Mouse (Mus musculus) hindbrain, embryonic 16.5 days (tissue): ENCODE results near the gene Trim34b. TPM values are rescaled to one million over a fixed set of nuclear protein-coding genes. Genes with fewer than 3 reads are reported as not detected.
A peak's percentile ranks its signal among the peaks of the same experiment; 100 is the strongest.
"Not testable (repeated sequence)": the region's sequence is repeated elsewhere in the genome, so short reads cannot be mapped to it uniquely, and the experiment has no call there.

Experiments used
- ATAC-seq: fragments of 200-750 bp; cut with Nextera tagmentation; 2 replicates; pipeline ENCODE4 v1.8.0; 2017; ENCODE audit warnings: moderate TSS enrichment, moderate library complexity
- H3K27ac ChIP-seq: fragments of 300-500 bp; sonication (generic); 2 replicates; pipeline ENCODE4 v1.5.1; 2014; ENCODE audit warnings: low read depth, mild to moderate bottlenecking, control low read depth, low read length, moderate library complexity
- H3K27me3 ChIP-seq: fragments of 300-500 bp; sonication (generic); replicated peaks from 2 replicates; pipeline ENCODE4 v1.6.1; 2014; ENCODE audit warnings: low read length; ENCODE audit not compliant: control insufficient read depth, insufficient read depth
- H3K36me3 ChIP-seq: fragments of 300-500 bp; sonication (generic); 2 replicates; pipeline ENCODE4 v1.6.1; 2014; ENCODE audit warnings: mild to moderate bottlenecking, low read length, moderate library complexity, mixed read lengths; ENCODE audit not compliant: control insufficient read depth, insufficient read depth
- H3K4me1 ChIP-seq: fragments of 300-500 bp; sonication (generic); 2 replicates; pipeline ENCODE4 v1.6.1; 2014; ENCODE audit warnings: low read depth, low read length; ENCODE audit not compliant: control insufficient read depth, insufficient read depth
- H3K4me2 ChIP-seq: fragments of 300-500 bp; sonication (generic); 2 replicates; pipeline ENCODE4 v1.6.1; 2014; ENCODE audit warnings: mild to moderate bottlenecking, low read length, control low read depth, moderate library complexity
- H3K4me3 ChIP-seq: fragments of 300-500 bp; sonication (generic); 2 replicates; pipeline ENCODE4 v1.5.1; 2014; ENCODE audit warnings: mild to moderate bottlenecking, low read length, control low read depth, moderate library complexity
- H3K9ac ChIP-seq: fragments of 300-500 bp; sonication (generic); 2 replicates; pipeline ENCODE4 v1.6.1; 2014; ENCODE audit warnings: low read depth, mild to moderate bottlenecking, control low read depth, low read length, moderate library complexity
- H3K9me3 ChIP-seq: fragments of 300-500 bp; sonication (generic); 2 replicates; pipeline ENCODE4 v1.6.1; 2014; ENCODE audit warnings: mild to moderate bottlenecking, low read length, moderate library complexity; ENCODE audit not compliant: control insufficient read depth
- WGBS: fragments of 180-500 bp; shearing (Covaris S2); extraction: QIAGEN DNeasy Blood & Tissue Kit; methylation state at CpG from one replicate; pipeline ENCODE4 v1.1.7; 2014; 5-methylcytosine and 5-hydroxymethylcytosine counted together
- polyA plus RNA-seq: library from polyadenylated mRNA; unstranded; fragments of >200 nt; fragmentation: Nextera tagmentation; extraction: Ambion mirVana; gene quantifications from 2 replicates; pipeline ENCODE4 v1.2.1, GENCODE M21; 2015

The Trim34b gene
- polyA plus RNA-seq, result not detected in 2 replicates

DNA sequence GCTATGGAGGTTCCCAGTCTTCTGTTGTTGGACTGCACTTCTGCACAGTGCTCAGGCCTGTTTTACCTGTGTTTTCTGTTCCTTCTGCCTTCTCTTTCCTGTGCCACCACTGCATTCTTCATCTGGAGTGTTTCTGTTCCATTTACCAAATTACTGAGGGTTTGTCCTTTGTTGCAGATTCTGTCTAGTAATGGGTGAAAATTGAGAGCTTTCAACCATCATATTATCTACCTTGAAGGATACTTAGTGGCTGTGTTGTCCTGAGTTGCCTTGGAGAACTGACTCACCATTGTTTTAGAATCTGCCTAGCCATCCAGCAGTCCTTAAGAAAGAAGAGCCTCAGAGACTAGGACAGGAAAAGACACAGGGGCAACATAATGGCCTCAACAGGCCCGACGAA is at the start of gene Trim34b:
TSS of gene Trim34b (plus strand) at position 301 of the 400 bp plus-strand sequence.
- WGBS, result 90% methylated on average over 2 of the region's 2 CpGs
- not testable (repeated sequence) for H3K27ac ChIP-seq, H3K9ac ChIP-seq, H3K4me3 ChIP-seq, H3K9me3 ChIP-seq, H3K36me3 ChIP-seq, ATAC-seq, H3K4me1 ChIP-seq, H3K4me2 ChIP-seq, H3K27me3 ChIP-seq

DNA sequence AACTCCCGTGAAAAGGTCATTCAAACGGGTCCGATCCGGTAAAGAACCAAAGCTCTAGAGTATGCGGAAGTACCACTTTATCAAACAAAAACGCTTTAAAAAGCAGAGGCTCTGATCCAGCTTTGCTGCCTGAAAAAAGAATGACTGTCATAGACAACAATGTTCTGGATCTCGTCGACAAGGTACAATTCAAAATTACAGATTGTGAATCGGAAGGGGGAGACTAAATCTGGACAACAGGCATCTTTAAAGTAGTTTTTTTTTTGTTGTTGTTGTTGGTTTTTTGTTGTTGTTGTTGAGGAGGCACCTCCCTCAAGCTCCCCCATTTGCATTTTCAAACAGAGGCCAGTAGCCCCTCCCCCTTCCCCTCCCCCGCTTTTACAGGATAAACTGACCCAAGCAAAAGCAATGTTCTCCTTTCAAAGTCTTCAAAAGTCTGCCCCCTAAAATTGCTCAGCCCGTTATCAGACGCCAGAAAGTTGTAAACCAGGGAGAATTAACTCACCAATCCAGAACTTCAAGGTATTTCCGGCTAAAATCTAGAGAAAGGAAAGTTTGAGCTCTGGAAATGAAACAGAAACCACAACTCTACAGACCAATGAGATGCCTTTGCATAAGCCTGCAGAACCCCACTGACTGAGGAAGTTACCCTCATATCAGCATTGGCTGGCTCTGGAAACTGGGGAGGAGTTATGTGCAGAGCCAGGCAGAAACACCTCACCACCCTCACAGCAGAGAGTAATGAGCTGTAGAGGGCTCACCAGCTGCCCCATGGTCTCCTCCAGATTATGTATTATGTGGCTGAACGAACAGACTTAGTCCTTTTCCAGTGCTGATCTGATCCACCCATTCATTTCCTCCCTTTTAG is 41.5 kb upstream of the Trim34b start, which contains the start of gene Trim5:
TSS of gene Trim5 (minus strand) at position 519 of the 868 bp plus-strand sequence.
- peak; percentile 58; the same call in 1 of the 2 replicates for ATAC-seq
- H3K4me2 ChIP-seq, result peak within 1 kb of the TSS; percentile 14; the same call in 1 of the 2 replicates
- 47% methylated on average over 14 of the region's 14 CpGs for WGBS

DNA sequence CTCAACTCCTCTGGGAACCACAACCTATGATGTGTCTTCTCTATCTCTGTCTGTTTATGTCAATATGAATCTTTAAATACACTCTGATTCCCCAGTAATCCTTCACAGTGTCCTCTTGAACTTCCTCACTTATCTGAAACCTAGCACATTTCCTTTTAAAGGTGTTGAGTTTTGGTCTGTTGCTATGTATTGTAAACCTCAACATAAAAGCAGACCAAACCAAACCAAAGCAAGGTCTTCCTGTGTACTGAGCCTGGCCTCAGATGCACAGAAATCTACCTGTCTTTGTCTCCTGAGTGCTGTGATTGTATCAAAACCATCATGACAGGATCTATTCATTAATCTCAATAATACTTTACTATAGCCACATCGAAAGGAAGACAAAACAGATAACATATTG is 38.6 kb upstream of the Trim34b start:
- Histone ChIP-seq H3K4me2 (no peak overlapping the region), H3K4me1 (no peaks in the 10 kb centered on the region), H3K27me3 (no peaks in the 10 kb centered on the region), H3K36me3 (no peaks in the 10 kb centered on the region), H3K9me3 (no peaks in the 10 kb centered on the region), H3K9ac (no peak overlapping the region), H3K27ac (no peak overlapping the region), H3K4me3 (no peak overlapping the region)
- ATAC-seq, result no peak
- 89% methylated on average over 1 of the region's 1 CpGs for WGBS

More for the DNA sequence above, 41.5 kb upstream of the Trim34b start, which contains the start of gene Trim5:
- H3K9ac ChIP-seq, H3K36me3 ChIP-seq, H3K4me1 ChIP-seq, H3K27ac ChIP-seq, H3K9me3 ChIP-seq, H3K27me3 ChIP-seq, H3K4me3 ChIP-seq: not testable (repeated sequence)

DNA sequence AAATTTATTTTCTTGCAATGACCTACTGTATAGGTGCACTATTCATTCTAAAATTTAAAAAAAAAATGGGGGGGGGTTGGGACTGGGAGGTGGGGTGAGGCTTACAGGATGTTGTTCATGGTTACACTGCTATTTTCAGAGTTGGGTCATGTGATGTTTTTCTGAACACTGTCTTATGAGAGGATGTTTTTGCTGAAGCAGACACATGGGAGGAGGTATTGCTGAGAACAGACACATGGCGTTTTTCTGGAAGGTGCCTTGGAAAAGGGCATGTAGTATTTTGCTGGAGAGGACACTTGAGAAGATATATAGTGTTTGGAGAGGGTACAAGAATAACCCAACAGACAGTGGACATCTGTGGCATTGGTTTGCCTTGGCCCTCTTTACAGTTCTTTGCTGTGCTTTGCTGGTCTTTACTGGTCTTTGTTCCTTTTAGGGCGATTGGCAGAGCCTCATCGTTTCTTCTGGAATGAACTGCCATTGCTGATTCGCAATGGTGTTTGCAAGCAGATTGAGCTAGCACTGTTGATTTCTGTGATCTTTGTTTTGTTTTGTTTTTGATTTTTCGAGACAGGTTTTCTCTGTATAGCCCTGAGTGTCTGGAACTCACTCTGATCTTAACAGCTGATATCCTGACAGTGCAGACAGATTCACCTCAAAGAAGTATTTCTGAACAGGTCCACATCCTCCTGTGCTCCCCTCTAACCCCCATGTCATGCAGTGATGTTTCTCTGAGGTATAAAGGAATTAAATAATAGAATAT is 37.5 kb upstream of the Trim34b start:
- Histone ChIP-seq H3K36me3 (no peaks in the 10 kb centered on the region), H3K27ac (no peak overlapping the region), H3K4me3 (no peak overlapping the region), H3K9ac (no peak overlapping the region), H3K4me1 (no peaks in the 10 kb centered on the region), H3K27me3 (no peaks in the 10 kb centered on the region), H3K4me2 (no peak overlapping the region), H3K9me3 (no peaks in the 10 kb centered on the region)
- WGBS, result 84% methylated on average over 5 of the region's 5 CpGs
- ATAC-seq, result no peak

DNA sequence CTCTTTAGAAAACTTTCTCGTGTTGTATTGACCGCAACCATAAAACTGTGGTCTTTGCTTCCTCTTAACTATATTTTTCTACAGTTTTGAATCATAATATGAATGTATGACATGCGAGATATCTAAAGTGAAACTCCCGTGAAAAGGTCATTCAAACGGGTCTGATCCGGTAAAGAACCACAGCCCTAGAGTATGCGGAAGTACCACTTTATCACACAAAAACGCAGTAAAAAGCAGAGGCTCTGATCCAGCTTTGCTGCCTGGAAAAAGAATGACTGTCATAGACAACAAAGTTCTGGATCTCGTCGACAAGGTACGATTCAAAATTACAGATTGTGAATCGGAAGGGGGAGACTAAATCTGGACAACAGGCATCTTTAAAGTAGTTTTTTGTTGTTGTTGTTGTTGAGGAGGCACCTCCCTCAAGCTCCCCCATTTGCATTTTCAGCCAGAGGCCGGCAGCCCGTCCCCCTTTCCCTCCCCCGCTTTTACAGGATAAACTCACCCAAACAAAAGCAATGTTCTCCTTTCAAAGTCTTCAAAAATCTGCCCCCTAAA is 14.4 kb upstream of the Trim34b start:
- no peaks in the 10 kb centered on the region for H3K36me3 ChIP-seq
- no peak for ATAC-seq

DNA sequence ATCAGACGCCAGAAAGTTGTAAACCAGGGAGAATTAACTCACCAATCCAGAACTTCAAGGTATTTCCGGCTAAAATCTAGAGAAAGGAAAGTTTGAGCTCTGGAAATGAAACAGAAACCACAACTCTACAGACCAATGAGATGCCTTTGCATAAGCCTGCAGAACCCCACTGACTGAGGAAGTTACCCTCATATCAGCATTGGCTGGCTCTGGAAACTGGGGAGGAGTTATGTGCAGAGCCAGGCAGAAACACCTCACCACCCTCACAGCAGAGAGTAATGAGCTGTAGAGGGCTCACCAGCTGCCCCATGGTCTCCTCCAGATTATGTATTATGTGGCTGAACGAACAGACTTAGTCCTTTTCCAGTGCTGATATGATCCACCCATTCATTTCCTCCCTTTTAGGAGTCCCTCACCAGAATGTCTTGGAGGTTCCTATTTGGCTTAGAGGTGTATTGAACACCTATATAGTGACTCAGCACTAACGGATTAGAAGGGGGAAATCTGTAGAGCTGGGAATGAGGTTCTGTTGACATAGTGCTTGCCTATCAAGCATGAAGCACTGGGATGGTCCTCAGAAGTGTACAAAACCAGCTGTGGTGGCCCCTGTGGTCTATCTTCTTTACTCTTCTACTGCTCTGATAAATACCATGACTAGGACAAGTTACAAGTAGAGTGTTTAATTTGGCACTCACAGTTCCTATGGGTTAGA is 13.7 kb upstream of the Trim34b start, which contains the start of gene Trim12a:
TSS of gene Trim12a (minus strand) at position 98 of the 712 bp plus-strand sequence.
- 0 out of 2 replicates have a peak, but pooled peaks have one; percentile 56 for ATAC-seq
- not testable (repeated sequence) for H3K9ac ChIP-seq, H3K4me1 ChIP-seq, H3K27me3 ChIP-seq, H3K27ac ChIP-seq, H3K9me3 ChIP-seq, H3K36me3 ChIP-seq
- H3K4me3 ChIP-seq, result peak within 1 kb of the TSS; percentile 31
- 34% methylated on average over 4 of the region's 4 CpGs for WGBS
- peak within 1 kb of the TSS; percentile 42 for H3K4me2 ChIP-seq

More for the DNA sequence above, 14.4 kb upstream of the Trim34b start:
- no peaks in the 10 kb centered on the region for H3K9me3 ChIP-seq
- H3K27ac ChIP-seq, result no peak overlapping the region
- peak overlapping the region; percentile 42 for H3K4me2 ChIP-seq
- no peaks in the 10 kb centered on the region for H3K27me3 ChIP-seq
- peak overlapping the region; percentile 31 for H3K4me3 ChIP-seq
- 15% methylated on average over 15 of the region's 15 CpGs for WGBS
- no peaks in the 10 kb centered on the region for H3K4me1 ChIP-seq
- H3K9ac ChIP-seq, result no peak overlapping the region

DNA sequence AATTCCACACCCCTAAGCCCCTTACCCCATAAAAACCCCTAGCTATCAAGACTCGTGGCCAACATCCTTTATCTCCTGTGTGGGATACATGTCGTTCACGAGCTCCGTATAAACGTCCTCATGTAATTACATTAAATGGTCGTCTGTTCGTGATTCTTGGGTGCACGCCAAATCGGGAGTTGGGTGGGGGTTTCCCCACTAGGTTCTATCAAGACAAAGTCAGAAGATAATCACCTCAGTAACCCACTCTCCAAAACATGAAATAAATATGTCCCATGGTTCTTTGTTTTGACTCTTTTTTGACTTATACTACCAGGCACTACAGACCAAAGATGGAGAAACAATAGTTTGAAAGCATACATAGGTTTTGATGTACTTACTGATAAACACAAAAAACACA is 7.2 kb upstream of the Trim34b start:
- Histone ChIP-seq H3K4me2 (no peak overlapping the region), H3K27ac (no peak overlapping the region), H3K4me1 (no peaks in the 10 kb centered on the region), H3K4me3 (no peak overlapping the region), H3K27me3 (no peaks in the 10 kb centered on the region), H3K9ac (no peak overlapping the region), H3K9me3 (no peaks in the 10 kb centered on the region), H3K36me3 (no peaks in the 10 kb centered on the region)
- no peak for ATAC-seq
- 85% methylated on average over 9 of the region's 9 CpGs for WGBS

DNA sequence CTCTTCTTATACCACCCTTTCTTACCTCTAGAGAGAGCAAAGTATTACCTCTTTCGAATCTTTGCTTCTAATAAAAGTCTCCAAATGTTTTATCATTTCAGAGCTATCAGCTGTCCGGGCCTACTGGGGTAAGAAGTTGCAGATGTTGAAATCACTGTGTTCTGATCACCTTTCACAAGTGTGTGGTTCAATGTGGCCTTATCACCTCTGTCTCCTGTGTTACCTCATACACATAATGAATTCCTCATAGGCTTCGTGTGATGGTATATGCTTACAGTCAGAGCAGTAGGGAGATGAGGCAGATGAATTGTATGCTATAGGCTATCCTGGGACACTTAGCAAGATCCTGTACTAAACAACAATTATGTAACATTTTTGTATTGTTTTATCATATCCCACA is 6.3 kb downstream of the Trim34b start:
- H3K9me3 ChIP-seq, ATAC-seq, H3K4me3 ChIP-seq, H3K4me2 ChIP-seq, H3K9ac ChIP-seq, H3K36me3 ChIP-seq, H3K27me3 ChIP-seq, H3K27ac ChIP-seq, H3K4me1 ChIP-seq: not testable (repeated sequence)
- WGBS, result 92% methylated on average over 3 of the region's 3 CpGs
